Mouse (Mus musculus) embryonic fibroblast, embryonic 13.5 days (primary cell): Measurements from ENCODE around the gene Apex2.

Experiments used
- CTCF ChIP-seq: IDR thresholded peaks from 2 replicates; pipeline ENCODE4 v1.5.1; 2011; ENCODE audit warnings: mild to moderate bottlenecking, control low read depth, low read length, moderate library complexity, borderline replicate concordance; ENCODE audit not compliant: insufficient read depth
- POLR2A ChIP-seq: IDR thresholded peaks from 2 replicates; pipeline ENCODE4 v1.6.1; 2011; ENCODE audit warnings: low read depth, mild to moderate bottlenecking, control low read depth, low read length, moderate library complexity

DNA sequence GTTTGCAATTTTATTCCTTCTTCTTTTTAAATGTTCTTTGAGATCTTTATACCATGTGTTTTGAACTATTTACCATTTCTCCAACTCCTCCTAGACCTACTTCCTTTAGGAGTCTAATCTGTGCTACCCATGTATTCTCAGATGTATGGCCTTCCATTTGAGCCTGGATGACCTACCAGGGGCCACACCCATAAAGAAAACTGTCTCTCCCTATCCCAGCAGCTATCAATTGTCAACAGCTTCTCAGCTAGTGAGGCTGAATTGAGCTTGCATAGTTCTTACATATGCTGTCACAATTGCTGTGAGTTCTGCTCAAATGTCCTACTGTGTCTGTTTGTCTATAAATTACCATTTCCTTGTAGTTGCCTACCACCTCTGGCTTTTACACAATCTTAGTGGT lies 73.7 kb downstream of the Apex2 start:
- TF ChIP-seq CTCF (no peak), POLR2A (no peak)
